Mouse (Mus musculus) adrenal gland, postnatal 4 days (tissue): ENCODE results near the gene Kcnc3. TPM values are rescaled to one million over a fixed set of nuclear protein-coding genes. Genes with fewer than 3 reads are reported as not detected.

Source experiments
- DNase-seq, 2 experiments: peaks; one replicate each; pipeline ENCODE4 v3.0.0; 2021 to 2022; ENCODE audit warnings: low spot score in 2 of 2, mixed read lengths in 2 of 2
- long read RNA-seq, 2 experiments: library from polyadenylated mRNA; stranded (forward); transcript quantifications; one replicate each; pipeline ENCODE4 v2.0.0; 2021
- total RNA-seq, 2 experiments: library from RNA; stranded (reverse); gene quantifications; 2 replicates each; pipeline ENCODE4 v1.2.3; 2021

Kcnc3 gene
- 1 to 10 TPM; 7.6 to 9.9 TPM for total RNA-seq
- long read RNA-seq, experiment 1, partial matches to known transcripts, result 0 of 3 reads
- long read RNA-seq, experiment 1, other reads (novel, unspliced or antisense), result 3 of 3 reads
- long read RNA-seq, experiment 2, partial matches to known transcripts, result 0 of 2 reads
- long read RNA-seq, experiment 2, other reads (novel, unspliced or antisense), result 2 of 2 reads

- peak; percentile 69 to 72 for DNase-seq
Observed at GRCm38 (mm10) chr7:44590402-44591347, at the start of gene Kcnc3. Gene Kcnc3, plus strand, starts transcription at chr7:44590664.

DNA sequence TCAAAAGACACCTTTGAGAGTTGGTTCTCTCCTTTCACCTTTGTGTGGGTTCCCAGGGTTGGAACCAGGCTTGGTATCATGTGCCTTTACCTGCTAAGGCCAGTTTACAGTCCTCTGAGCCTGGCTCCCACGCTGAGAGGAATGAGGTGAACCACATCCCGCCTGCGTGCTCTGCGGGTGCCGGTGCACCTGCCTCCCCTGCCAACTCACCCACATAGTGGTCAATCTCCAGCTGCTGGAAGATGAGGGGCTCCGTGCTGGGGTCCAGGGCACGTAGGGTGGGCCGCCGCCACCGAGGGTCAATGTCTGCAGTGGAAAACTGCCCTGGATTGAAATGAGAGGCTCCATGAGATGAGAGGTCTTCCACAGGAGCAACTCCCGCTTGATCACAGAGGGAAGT lies 47.9 kb upstream of the Kcnc3 start:
- no peak for DNase-seq

GRCm38 (mm10) chr7:44543071-44543470 lies 47.4 kb upstream of the Kcnc3 start:
- DNase-seq, result no peak

- no peak for DNase-seq
Observed at GRCm38 (mm10) chr7:44546274-44546673, 44.2 kb upstream of the Kcnc3 start.

GRCm38 (mm10) chr7:44547041-44547440 lies 43.4 kb upstream of the Kcnc3 start:
- DNase-seq, result no peak

DNA sequence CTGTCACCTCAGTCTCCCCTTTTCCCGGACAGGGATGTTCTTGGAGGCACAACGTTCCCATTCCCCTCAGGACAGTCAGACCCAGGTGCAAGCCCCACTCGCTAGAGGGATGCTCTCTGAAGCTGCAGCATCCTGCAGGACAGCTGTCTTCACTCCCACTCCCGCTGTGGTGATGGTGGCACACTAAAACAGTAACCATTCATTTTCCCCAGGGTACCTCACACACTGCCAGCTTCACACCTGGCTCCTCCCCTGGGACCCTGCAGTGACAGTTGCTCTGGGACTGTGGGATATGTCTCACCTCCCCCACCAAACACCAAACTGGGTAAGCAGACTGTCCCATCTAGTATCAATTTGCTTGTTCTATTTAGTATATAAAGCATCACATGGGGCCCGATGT lies 42.7 kb upstream of the Kcnc3 start:
- DNase-seq, result no peak

DNA sequence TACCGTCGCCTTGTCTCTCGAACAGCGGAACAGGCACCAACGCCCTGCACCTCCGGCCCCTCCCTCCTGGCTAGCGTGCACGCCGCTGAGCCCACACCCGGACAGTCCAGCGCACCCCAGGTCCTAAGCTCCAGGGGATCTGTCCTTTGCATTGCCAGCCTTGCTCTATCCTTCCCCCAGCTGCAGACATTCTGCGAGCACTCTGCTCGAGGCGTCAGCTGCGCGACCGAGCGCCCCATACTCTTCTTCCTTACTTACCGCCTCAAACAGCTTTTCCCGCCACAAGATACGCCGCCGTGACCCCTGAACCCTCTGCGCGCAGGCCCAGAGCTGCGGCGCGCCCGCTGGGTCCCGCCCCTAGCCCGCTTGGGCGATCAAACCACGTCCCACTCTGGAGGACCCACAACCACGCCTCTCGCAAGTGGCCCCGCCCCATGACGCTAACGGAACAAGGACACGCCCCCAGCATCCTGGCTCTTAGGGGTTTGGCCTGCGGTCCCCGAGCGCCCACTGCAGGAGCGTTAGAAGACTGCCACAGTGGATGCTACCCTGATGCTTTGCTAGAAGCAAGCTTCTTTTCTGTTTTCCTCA lies 41.9 kb upstream of the Kcnc3 start, which contains the start of gene Pold1:
Gene Pold1 (minus strand): TSS at position 353 of the 591 bp plus-strand sequence.
- DNase-seq, result peak; percentile 99 to 100

- no peak for DNase-seq
Observed at GRCm38 (mm10) chr7:44549621-44550408, 40.6 kb upstream of the Kcnc3 start.

DNA sequence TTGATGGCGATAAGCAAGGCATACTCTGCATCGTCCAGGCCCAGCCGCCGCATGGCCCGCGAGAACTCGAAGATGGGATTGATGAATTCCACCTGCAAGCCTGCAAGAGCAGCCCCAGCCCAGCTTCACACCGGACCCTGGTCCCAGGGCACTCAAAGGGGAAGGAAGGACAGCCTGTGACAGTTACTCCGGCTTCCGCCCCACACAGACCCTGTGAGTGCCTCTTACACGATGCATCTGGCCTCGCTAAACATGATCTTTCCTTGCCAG lies 40.1 kb upstream of the Kcnc3 start:
- DNase-seq, result no peak

- no peak for DNase-seq
Observed at GRCm38 (mm10) chr7:44551301-44551700, 39.2 kb upstream of the Kcnc3 start.

DNA sequence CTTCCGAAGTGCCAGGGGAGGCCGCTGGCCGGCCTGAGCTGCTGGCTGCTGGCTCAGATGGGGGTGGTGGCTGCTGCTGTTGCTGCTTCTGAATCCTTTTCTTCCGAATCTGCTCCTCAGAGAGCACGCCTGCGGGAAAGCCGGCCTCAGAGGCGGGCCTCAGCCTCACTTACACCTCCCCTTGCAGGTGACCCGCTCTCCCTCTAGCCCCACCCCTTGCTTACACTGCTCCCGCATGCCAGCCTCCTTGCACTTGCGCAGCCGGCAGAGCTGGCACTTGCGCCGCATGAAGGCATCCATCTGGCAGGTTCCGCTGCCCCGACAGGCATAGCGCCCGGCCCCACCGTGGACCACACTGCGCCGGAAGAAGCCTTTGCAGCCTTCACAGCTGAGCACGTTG lies 38.7 kb upstream of the Kcnc3 start:
- no peak for DNase-seq

DNA sequence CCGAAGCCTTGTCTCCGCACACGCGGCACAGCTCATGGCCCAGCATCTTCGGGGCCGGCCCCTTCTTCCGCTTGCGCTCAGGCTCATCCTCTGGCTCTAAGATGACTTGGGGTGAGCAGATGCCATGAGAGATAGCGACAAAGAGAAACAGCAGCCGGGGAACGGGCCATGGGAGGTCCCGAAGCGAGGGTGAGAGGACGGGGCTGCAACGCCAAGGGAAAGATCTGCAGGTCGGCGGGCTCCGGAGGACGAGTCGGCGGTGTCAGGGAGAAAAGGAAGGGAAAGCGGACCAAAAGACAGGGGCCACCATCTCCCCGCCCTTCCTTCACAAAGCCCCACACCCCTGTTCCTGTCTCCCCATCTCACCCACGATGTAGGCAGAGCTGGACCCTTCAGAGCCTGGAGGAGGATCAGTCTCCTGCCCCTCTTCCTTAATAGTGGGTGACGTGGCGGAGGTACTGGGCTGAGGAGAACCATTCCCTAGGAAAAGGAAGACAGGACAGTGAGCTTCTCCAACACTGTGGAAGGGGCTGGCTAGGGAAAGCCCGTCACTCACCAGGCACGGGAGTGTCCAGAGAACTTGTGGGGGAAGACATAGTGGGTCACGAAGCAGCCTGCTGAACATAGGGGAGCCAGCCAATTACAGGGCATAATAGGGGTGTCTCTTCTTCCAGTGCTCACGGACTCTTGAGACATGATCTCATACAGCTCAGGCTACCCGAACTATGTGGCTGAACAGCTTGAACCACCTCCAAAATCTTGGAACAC lies 38.1 kb upstream of the Kcnc3 start:
- no peak for DNase-seq

- peak; percentile 62 to 76 for DNase-seq
Observed at GRCm38 (mm10) chr7:44553196-44553764, 37.2 kb upstream of the Kcnc3 start.

DNA sequence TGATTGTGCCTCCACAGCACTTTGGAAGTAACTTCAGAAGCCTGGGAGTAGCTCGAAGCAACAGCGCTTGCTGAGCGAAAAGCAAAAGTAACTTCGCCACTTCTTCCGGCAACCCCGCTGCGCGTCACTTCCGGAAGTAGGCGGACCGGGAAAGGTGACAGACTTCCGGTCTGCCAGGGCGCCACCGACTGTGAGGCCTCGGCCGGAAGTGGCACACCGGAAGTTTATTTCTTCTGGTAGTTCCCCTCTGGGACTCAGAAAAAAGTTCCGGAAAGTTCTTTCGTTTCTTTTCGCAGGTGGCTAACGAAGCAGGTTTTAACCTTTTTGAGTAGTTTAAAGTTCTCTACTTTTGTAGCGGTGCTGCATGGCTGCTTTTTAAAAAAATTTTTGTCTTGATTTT lies 36.6 kb upstream of the Kcnc3 start, which contains the start of gene Nr1h2:
Gene Nr1h2 (minus strand): TSS at position 126 of the 400 bp plus-strand sequence.
- peak; percentile 81 to 90 for DNase-seq

- DNase-seq, result no peak
Observed at GRCm38 (mm10) chr7:44557629-44558028, 32.8 kb upstream of the Kcnc3 start.

DNA sequence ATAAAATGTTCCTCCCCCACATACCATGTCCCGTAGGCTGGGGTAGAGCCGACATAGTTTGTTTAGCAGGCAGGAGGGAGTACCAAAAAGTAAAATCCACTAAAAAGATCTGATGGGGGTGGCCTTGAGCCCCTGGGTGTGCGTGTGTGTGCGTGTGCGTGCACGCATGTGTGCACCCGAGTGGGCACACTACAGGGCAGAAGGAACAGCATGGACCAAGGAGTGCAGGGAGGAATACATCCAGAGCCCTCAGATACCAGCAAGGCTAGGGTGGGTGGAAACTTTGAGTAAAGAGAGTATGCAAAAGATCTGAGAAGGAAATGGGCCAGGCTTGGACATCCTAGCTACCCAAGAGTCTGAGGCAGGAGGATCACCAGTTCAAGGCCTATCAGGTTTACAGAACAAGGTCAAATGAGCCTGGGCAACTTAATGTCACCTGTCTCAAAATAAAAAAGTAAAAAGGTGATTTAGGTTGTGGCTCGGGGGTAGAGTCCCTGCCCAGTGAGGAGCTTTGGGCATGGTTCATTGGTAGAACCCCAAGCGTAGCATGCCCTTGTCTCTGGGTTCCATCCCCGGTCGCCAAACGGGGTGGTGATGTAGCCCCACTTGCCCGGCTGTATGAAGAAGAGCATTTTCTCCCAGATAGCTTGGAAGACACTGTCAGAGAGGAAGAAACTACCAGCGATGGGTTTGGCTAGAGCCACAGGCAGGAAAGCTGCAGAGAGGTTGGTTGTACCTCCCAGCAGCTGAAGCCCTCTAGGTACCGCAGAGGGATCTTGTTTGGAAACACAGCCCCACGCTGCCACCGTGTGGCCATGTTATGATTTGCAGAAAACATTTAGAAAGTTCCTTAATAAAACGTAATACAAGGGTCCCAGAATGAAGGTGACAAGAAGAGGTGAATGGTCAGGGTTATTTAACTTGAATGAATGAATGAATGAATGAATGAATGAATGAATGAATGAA lies 29.7 kb upstream of the Kcnc3 start:
- DNase-seq, result peak in 1 of 2 experiments; percentile 59

GRCm38 (mm10) chr7:44563284-44563683 lies 27.2 kb upstream of the Kcnc3 start:
- no peak for DNase-seq

DNA sequence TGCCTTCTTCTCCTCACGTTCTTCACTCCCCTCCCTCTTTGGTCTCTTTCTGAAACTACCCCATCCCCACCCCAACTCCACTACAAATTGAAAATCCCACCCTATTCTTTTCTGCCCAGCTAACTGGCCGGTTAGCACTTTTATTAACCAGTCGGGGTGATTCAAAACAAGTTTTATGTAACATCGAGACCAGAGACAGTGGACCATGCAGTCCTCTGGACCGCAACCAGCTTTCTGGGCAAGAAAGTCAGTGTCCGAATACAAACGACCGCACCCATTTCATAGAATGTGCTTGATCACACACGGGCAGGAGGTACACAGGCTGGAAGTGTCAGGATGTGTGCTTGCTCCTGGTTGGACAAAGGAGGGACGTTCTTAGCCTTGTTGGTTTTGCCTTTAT lies 26.0 kb upstream of the Kcnc3 start:
- no peak for DNase-seq

DNA sequence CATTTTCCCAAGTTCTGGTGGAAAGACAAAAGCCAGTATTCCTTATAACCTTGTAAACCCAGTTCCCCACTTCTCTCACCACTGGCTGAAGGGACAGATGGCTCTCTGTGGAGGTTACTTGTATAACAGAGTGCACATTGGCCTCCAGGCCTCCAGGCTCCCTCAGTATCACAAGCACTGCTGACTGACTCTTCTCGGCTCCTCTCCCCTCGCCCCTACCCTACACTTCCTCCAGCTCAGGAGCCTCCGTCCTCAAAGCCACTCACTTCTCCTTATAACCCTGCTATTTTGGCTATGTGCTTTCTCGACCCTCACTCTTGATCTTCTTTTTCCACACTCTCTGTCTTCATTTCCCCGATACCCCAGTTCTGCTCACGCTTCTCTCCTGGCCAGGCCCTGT lies 25.1 kb upstream of the Kcnc3 start:
- DNase-seq, result no peak
